Mouse (Mus musculus): ENCODE measurements around the gene Apoc1. TPM values are rescaled to one million over a fixed set of nuclear protein-coding genes. Genes with fewer than 3 reads are reported as not detected.
A peak's percentile ranks its signal among the peaks of the same experiment; 100 is the strongest.

The Apoc1 gene
- total and polyA plus RNA-seq, 2 experiments from 2014 or later, result 5.1 to 9.0 TPM

DNA sequence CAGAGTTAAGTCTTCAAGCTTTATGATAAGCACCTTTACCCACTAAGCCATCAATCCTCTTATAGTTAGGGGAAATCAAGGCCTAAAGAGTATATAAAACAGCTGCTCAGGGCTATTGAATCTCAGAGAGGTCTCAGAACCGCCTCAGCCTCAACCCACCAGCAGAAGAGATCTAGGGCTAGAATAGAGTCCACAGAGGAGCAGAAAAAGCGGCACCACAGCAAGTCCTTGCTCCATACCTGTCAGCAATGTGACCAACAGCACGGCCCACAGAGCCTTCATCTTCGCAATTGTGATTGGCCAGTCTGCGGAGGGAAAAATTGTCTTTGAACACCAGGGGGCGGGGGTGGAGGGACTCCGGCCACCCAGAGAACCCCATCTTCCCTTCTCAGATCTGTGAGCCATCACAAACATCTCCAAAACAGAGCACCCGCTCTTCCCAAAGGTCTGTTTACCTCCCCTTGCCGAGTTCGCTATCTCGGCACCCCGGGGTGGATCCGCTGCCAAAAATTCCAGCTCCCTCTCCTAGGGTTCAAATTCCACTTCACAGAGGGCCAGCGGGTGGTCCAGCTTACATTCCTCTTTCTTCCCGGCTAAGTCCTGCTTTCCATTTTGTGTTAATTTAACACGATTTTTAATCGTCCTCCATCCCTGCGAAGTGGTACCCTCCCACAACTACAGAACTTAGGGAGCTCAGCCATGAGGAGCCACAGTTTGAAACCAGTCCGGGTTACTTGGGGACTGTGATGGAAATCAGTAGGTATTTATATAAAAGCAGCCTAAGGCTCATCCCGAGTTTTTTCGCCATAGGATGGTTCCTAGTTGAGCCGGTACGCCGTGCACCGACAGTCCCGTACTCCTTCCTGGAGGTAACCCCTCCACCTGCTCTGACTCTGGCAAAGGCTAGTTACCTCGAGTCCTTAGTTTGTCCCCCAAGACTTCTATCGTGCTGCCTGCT lies 5.8 kb upstream of the Apoc1 start:
- WGBS, result 3% methylated on average over 28 of the region's 28 CpGs
- 0 out of 2 replicates have a peak, but pooled peaks have one; percentile 0 for ATAC-seq (ENCODE audit: low FRiP score)
- no peaks in the 10 kb centered on the region for H3K27me3 ChIP-seq (ENCODE audit: insufficient read depth, low read length)
- 0 out of 2 replicates have a peak, but pooled peaks cover 6% of the 10 kb centered on the region for H3K4me1 ChIP-seq (ENCODE audit: insufficient read depth, low read length)
- no peaks in the 10 kb centered on the region for H3K9me3 ChIP-seq (ENCODE audit: low read length)
- peak overlapping the region; percentile 52 for H3K4me2 ChIP-seq (ENCODE audit: low read depth, low read length, poor library complexity, severe bottlenecking)
- H3K27ac ChIP-seq (ENCODE audit: low read depth, low read length), result peak overlapping the region; percentile 67
- H3K4me3 ChIP-seq (ENCODE audit: low read depth, low read length), result peak overlapping the region; percentile 34
- peak overlapping the region; percentile 64 for H3K9ac ChIP-seq (replicated peaks; ENCODE audit: low read length, poor library complexity, severe bottlenecking)
- peak; percentile 57 for TF ChIP-seq CTCF (IDR thresholded peaks at IDR 0.05)
- DNase-seq (ENCODE audit: low spot score), result peak; percentile 31
- peaks cover 18% of the 10 kb centered on the region for H3K36me3 ChIP-seq (ENCODE audit: insufficient read depth, low read length)

DNA sequence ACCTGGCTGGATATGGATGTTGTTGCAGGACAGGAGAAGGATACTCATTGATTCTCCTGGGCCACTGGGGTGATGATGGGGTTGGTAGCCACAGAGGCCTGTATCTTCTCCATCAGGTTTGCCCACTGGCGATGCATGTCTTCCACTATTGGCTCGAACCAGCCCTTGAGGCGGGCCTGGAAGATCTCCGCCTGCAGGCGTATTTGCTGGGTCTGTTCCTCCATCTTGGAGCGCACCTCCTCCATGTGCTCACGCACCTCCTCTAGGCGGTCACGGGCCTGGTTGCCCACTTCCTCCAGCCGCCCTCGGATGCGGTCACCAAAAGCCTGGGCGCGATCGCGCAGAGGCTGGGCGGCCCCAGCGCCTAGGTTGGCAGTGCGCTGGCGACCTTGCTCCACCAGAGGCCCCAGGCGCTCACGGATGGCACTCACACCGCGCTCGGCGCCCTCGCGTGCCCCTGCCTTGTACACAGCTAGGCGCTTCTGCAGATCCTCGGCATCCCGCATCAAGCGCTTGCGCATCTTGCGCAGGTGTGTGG lies 3.9 kb upstream of the Apoc1 start:
- Histone ChIP-seq H3K9me3 (ENCODE audit: low read length) (no peaks in the 10 kb centered on the region), H3K27me3 (ENCODE audit: insufficient read depth, low read length) (no peaks in the 10 kb centered on the region), H3K36me3 (ENCODE audit: insufficient read depth, low read length) (peaks cover under 1% of the 10 kb centered on the region; the same call in 1 of the 2 replicates), H3K27ac (ENCODE audit: low read depth, low read length) (no peak overlapping the region), H3K4me2 (ENCODE audit: low read depth, low read length, poor library complexity, severe bottlenecking) (peak overlapping the region; percentile 24; the same call in 1 of the 2 replicates), H3K9ac (replicated peaks; ENCODE audit: low read length, poor library complexity, severe bottlenecking) (no peak overlapping the region), H3K4me3 (ENCODE audit: low read depth, low read length) (no peak overlapping the region), H3K4me1 (ENCODE audit: insufficient read depth, low read length) (0 out of 2 replicates have a peak, but pooled peaks cover 6% of the 10 kb centered on the region)
- 95% methylated on average over 34 of the region's 34 CpGs for WGBS
- DNase-seq (ENCODE audit: low spot score) (no peak), ATAC-seq (ENCODE audit: low FRiP score) (no peak)
- no peak; the same call in 1 of the 2 replicates for TF ChIP-seq CTCF (IDR thresholded peaks at IDR 0.05)

DNA sequence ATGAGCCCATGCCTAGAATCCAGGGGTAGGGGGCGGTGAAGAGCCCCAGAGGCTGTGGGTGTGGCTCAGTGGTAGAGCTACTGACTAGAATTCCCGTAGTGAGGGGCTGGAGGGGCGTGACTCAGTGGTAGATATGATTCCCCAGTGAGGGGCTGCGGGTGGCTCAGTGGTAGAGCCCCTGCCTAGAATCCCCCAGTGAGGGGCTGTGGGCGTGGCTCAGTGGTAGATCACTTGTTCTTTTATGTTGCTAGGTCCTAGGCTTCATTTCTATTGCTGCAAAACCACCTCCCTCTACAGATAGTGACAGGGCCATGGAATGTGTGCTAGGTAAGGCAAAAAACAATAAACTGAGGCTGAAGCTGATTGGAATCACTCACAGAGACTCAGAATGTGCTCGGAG lies 3.4 kb upstream of the Apoc1 start:
- H3K27ac ChIP-seq (ENCODE audit: low read depth, low read length), result no peak overlapping the region
- no peaks in the 10 kb centered on the region for H3K27me3 ChIP-seq (ENCODE audit: insufficient read depth, low read length)
- H3K4me1 ChIP-seq (ENCODE audit: insufficient read depth, low read length), result 0 out of 2 replicates have a peak, but pooled peaks cover 6% of the 10 kb centered on the region
- H3K9ac ChIP-seq (replicated peaks; ENCODE audit: low read length, poor library complexity, severe bottlenecking), result no peak overlapping the region
- no peak overlapping the region for H3K4me3 ChIP-seq (ENCODE audit: low read depth, low read length)
- H3K36me3 ChIP-seq (ENCODE audit: insufficient read depth, low read length), result no peaks in the 10 kb centered on the region
- no peak for ATAC-seq (ENCODE audit: low FRiP score)
- H3K4me2 ChIP-seq (ENCODE audit: low read depth, low read length, poor library complexity, severe bottlenecking), result no peak overlapping the region
- no peaks in the 10 kb centered on the region for H3K9me3 ChIP-seq (ENCODE audit: low read length)
- 89% methylated on average over 6 of the region's 6 CpGs for WGBS
- no peak for DNase-seq (ENCODE audit: low spot score)
- TF ChIP-seq CTCF (IDR thresholded peaks at IDR 0.05), result no peak

DNA sequence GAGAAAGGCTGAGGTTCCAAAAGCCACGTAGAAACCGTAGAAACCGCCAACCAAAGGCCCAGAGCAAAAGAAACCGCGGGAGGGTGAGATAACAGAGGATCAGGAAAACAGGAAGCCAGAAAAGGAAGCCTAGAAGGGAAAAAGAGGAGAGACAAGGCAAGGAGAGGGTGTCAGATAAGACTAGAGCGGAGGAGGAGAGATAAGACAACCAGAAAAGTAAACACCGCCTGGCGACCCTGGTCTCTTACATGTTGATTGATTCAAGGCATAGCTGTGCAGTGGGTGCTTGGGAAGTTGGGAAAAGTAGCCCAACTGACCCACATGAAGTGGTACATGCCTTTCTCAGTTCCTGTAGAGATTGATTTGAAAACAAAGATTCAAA lies 2.7 kb upstream of the Apoc1 start:
- Histone ChIP-seq H3K36me3 (ENCODE audit: insufficient read depth, low read length) (no peaks in the 10 kb centered on the region), H3K27ac (ENCODE audit: low read depth, low read length) (peak overlapping the region; percentile 44), H3K27me3 (ENCODE audit: insufficient read depth, low read length) (no peaks in the 10 kb centered on the region), H3K9ac (replicated peaks; ENCODE audit: low read length, poor library complexity, severe bottlenecking) (no peak overlapping the region), H3K4me3 (ENCODE audit: low read depth, low read length) (no peak overlapping the region), H3K4me2 (ENCODE audit: low read depth, low read length, poor library complexity, severe bottlenecking) (no peak overlapping the region), H3K9me3 (ENCODE audit: low read length) (no peaks in the 10 kb centered on the region), H3K4me1 (ENCODE audit: insufficient read depth, low read length) (0 out of 2 replicates have a peak, but pooled peaks cover 6% of the 10 kb centered on the region)
- DNase-seq (ENCODE audit: low spot score) (no peak), ATAC-seq (ENCODE audit: low FRiP score) (no peak)
- TF ChIP-seq CTCF (IDR thresholded peaks at IDR 0.05), result no peak
- WGBS, result 63% methylated on average over 8 of the region's 8 CpGs

DNA sequence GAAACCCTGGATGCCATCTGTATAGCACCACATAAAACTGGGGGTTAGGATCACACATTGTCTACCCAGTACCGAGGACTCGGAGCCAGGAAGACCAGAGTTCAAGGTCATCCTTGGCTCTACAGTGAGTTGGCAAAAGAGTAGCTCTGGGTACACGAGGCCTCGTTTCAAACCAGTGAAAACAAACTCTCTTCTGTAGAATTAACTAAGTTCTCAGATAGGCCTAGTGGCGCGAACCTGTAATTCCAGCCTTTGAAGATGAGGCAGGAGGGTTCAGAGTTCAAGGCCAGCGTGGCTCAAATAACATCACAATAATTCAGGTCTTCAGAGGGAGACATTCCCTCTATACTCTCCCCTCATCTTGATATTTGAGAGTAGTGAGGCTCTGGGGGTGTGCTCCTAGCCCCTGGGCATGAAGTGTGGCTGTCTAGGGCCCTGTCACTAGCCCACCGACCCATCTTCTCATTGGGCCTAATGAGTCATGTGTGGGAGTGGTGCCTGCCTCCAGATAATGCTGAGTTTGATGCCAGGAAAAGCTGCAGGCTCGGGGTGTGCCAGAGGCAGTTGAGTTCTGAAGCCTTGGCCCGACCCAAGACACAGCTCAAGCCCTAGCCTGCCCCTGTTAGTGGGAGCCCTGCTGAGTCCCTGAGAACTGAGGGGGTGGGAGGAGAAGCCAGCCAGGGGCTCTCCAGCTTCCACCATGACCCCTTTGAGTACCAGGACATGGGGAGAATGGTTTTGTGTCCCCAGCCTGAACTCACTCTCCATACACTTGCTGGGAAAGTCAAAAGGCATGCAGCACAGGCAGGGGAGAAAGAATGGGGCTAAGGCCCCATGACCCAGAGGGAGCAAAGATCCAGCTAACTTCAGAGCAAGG lies 2.1 kb upstream of the Apoc1 start:
- no peak overlapping the region for H3K4me3 ChIP-seq (ENCODE audit: low read depth, low read length)
- no peaks in the 10 kb centered on the region for H3K9me3 ChIP-seq (ENCODE audit: low read length)
- H3K27ac ChIP-seq (ENCODE audit: low read depth, low read length), result peak overlapping the region; percentile 44
- no peak overlapping the region for H3K9ac ChIP-seq (replicated peaks; ENCODE audit: low read length, poor library complexity, severe bottlenecking)
- 87% methylated on average over 10 of the region's 10 CpGs for WGBS
- H3K4me2 ChIP-seq (ENCODE audit: low read depth, low read length, poor library complexity, severe bottlenecking), result no peak overlapping the region
- H3K27me3 ChIP-seq (ENCODE audit: insufficient read depth, low read length), result no peaks in the 10 kb centered on the region
- TF ChIP-seq CTCF (IDR thresholded peaks at IDR 0.05), result no peak
- H3K36me3 ChIP-seq (ENCODE audit: insufficient read depth, low read length), result no peaks in the 10 kb centered on the region
- peak; percentile 18 for DNase-seq (ENCODE audit: low spot score)
- ATAC-seq (ENCODE audit: low FRiP score), result no peak
- 0 out of 2 replicates have a peak, but pooled peaks cover 6% of the 10 kb centered on the region for H3K4me1 ChIP-seq (ENCODE audit: insufficient read depth, low read length)

Measured in midbrain, postnatal 0 days (tissue).